Mouse (Mus musculus) testis, postnatal 14 days (tissue): Measurements from ENCODE around the gene Tnni2.
A peak's percentile ranks its signal among the peaks of the same experiment; 100 is the strongest.

Source experiments
- DNase-seq: peaks from one replicate; pipeline ENCODE4 v3.0.0; 2021; ENCODE audit warnings: low spot score

Tnni2 gene

GRCm38 (mm10) chr7:142483136-142483535 lies 41.5 kb downstream of the Tnni2 start:
- DNase-seq, result no peak

- DNase-seq, result peak; percentile 9
Observed at GRCm38 (mm10) chr7:142484780-142485179, 43.2 kb downstream of the Tnni2 start.

- DNase-seq, result no peak
Observed at GRCm38 (mm10) chr7:142486751-142487162, 45.1 kb downstream of the Tnni2 start.

GRCm38 (mm10) chr7:142487341-142487859 lies 45.8 kb downstream of the Tnni2 start:
- no peak for DNase-seq

- no peak for DNase-seq
Observed at GRCm38 (mm10) chr7:142488053-142488452, 46.4 kb downstream of the Tnni2 start.

- DNase-seq, result no peak
Observed at GRCm38 (mm10) chr7:142493535-142493934, 51.9 kb downstream of the Tnni2 start.
